ENCODE assay signal across 27 mouse cellular contexts in the genomic region with DNA sequence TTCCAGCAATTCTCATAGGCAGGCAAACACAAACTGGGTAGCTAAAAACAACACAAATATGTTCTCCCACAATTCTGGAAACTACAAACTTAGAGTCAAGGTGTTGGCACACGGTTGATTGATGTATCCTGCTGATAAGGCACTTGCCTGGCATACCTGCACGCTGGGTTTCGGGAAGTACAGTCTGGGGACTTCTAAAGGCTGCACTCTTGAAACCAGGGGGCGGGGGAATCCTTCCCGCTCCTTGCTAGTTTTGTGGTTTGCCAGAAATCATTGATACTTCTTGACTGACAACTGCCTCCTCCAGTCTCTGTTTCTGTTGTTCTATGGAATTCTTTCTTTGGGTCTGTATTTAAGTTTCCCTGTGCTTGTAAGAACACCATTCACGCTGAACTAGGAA. TPM values are rescaled to one million over a fixed set of nuclear protein-coding genes. Genes with fewer than 3 reads are reported as not detected.
DNase-seq lines count a peak whose midpoint lies in the region; ATAC-seq and TF ChIP-seq lines count a peak whose summit lies in the region.
"Had no signal": no experiment of that assay in that cellular context is flagged by ENCODE, and none has a peak within 500 bp of the region (broad histone marks: within the 10 kb centered on the region; RNA-seq: fewer than 3 reads in every experiment).

No protein-coding gene starts in this region.

- no peak for TF ChIP-seq CTCF in ES-Bruce4 (IDR thresholded peaks at IDR 0.05; ENCODE audit: low read depth, low read length)

- no peak for TF ChIP-seq POLR2A in ES-Bruce4 (IDR thresholded peaks at IDR 0.05; ENCODE audit: insufficient read depth, low read length)

- TF ChIP-seq EP300 in ES-Bruce4 (IDR thresholded peaks at IDR 0.05; ENCODE audit: insufficient read depth, low read depth, low read length) = no peak

- H3K27me3 ChIP-seq in lung, embryonic 15.5 days = no peaks in the 10 kb centered on the region
- H3K27me3 ChIP-seq in ES-Bruce4 (ENCODE audit: control insufficient read depth, insufficient read depth, low read length, poor library complexity, severe bottlenecking) = no peaks in the 10 kb centered on the region
- no peaks in the 10 kb centered on the region for H3K27me3 ChIP-seq in forebrain, embryonic 11.5 days (ENCODE audit: control insufficient read depth, insufficient read depth, low read length)
- H3K27me3 ChIP-seq: embryonic facial prominence, embryonic 13.5 days; forebrain, embryonic 13.5 days; heart, embryonic 12.5 days; heart, embryonic 15.5 days had no signal

- H3K27ac ChIP-seq in lung, embryonic 15.5 days = no peak overlapping the region
- H3K27ac ChIP-seq in ES-Bruce4 (ENCODE audit: insufficient read depth, low read length) = no peak overlapping the region; the same call in 1 of the 2 replicates
- no peak overlapping the region for H3K27ac ChIP-seq in forebrain, embryonic 11.5 days (ENCODE audit: low read depth, low read length)
- H3K27ac ChIP-seq: embryonic facial prominence, embryonic 13.5 days; forebrain, embryonic 13.5 days; gastrocnemius, adult 2 months; heart, embryonic 15.5 days; hindbrain, embryonic 14.5 days; hindbrain, postnatal 0 days had no signal

- H3K36me3 ChIP-seq in lung, embryonic 15.5 days = no peaks in the 10 kb centered on the region
- no peaks in the 10 kb centered on the region for H3K36me3 ChIP-seq in ES-Bruce4 (ENCODE audit: control insufficient read depth, insufficient read depth, low read length, poor library complexity, severe bottlenecking)
- H3K36me3 ChIP-seq in forebrain, embryonic 11.5 days (ENCODE audit: control insufficient read depth, insufficient read depth, low read length) = no peaks in the 10 kb centered on the region
- H3K36me3 ChIP-seq: embryonic facial prominence, embryonic 13.5 days; heart, embryonic 12.5 days; heart, embryonic 15.5 days had no signal

- no peak overlapping the region for H3K4me3 ChIP-seq in lung, embryonic 15.5 days
- H3K4me3 ChIP-seq in ES-Bruce4 (ENCODE audit: low read depth, low read length) = no peak overlapping the region
- H3K4me3 ChIP-seq in forebrain, embryonic 11.5 days (ENCODE audit: low read depth, low read length) = no peak overlapping the region
- H3K4me3 ChIP-seq: embryonic facial prominence, embryonic 13.5 days; erythroblast, embryonic 14.5 days; forebrain, embryonic 13.5 days; gastrocnemius, adult 2 months; heart, embryonic 12.5 days; heart, embryonic 15.5 days had no signal

- peak; percentile 52; the same call in 1 of the 2 replicates for ATAC-seq in lung, embryonic 15.5 days (ENCODE audit: borderline replicate concordance, extremely low read depth, low FRiP score, low TSS enrichment)
- ATAC-seq in forebrain, embryonic 11.5 days (replicated peaks; ENCODE audit: low FRiP score) = no peak
- ATAC-seq: CD4-positive, CD25-positive, alpha-beta regulatory T cell, adult 4 months; forebrain, embryonic 13.5 days; forebrain, postnatal 0 days; hindbrain, postnatal 0 days; inflammation-experienced regulatory T-cells, adult 6 months had no signal

- DNase-seq in lung, postnatal 10 days = no peak
- DNase-seq in R1 (ENCODE audit: low read depth, low spot score) = peak; percentile 85
- DNase-seq in layer of hippocampus, postnatal 10 days (ENCODE audit: low spot score in 2 of 2) = no peak
- DNase-seq in forebrain, embryonic 11.5 days (ENCODE audit: low spot score) = no peak
- DNase-seq: adrenal gland, adult 2 months; adrenal gland, postnatal 14 days; cerebellum, adult 11 months; cerebellum, adult 2 months; cerebellum, adult 9-11 months; cerebellum, postnatal 25 days; forebrain, postnatal 0 days; gastrocnemius, adult 2 months; gastrocnemius, postnatal 14 days; heart, adult 18-20 months; heart, postnatal 10 days; heart, postnatal 4 days had no signal

- no peaks in the 10 kb centered on the region for H3K9me3 ChIP-seq in lung, embryonic 15.5 days
- no peaks in the 10 kb centered on the region for H3K9me3 ChIP-seq in ES-Bruce4 (replicated peaks; ENCODE audit: control insufficient read depth, insufficient read depth, low read length, poor library complexity, severe bottlenecking)
- H3K9me3 ChIP-seq in forebrain, embryonic 11.5 days (ENCODE audit: control insufficient read depth, low read length) = no peaks in the 10 kb centered on the region
- H3K9me3 ChIP-seq: embryonic facial prominence, embryonic 13.5 days; forebrain, embryonic 13.5 days; heart, embryonic 12.5 days; heart, embryonic 15.5 days had no signal

- WGBS in lung, embryonic 15.5 days = 37% methylated on average over 6 of the region's 6 CpGs
- WGBS in forebrain, embryonic 11.5 days = 75% methylated on average over 6 of the region's 6 CpGs

- no peaks in the 10 kb centered on the region; the same call in 1 of the 2 replicates for H3K4me1 ChIP-seq in lung, embryonic 15.5 days
- no peaks in the 10 kb centered on the region for H3K4me1 ChIP-seq in ES-Bruce4 (ENCODE audit: control insufficient read depth, insufficient read depth, low read length)
- H3K4me1 ChIP-seq in forebrain, embryonic 11.5 days (replicated peaks; ENCODE audit: control insufficient read depth, insufficient read depth, low read length) = no peaks in the 10 kb centered on the region
- H3K4me1 ChIP-seq: embryonic facial prominence, embryonic 13.5 days; forebrain, embryonic 13.5 days; heart, embryonic 12.5 days; heart, embryonic 15.5 days had no signal

- no peak overlapping the region for H3K4me2 ChIP-seq in lung, embryonic 15.5 days
- H3K4me2 ChIP-seq in forebrain, embryonic 11.5 days (ENCODE audit: low read depth, low read length, severe bottlenecking) = no peak overlapping the region
- H3K4me2 ChIP-seq: embryonic facial prominence, embryonic 13.5 days; forebrain, embryonic 13.5 days; heart, embryonic 12.5 days; heart, embryonic 15.5 days; hindbrain, embryonic 14.5 days had no signal

- H3K9ac ChIP-seq in lung, embryonic 15.5 days = no peak overlapping the region
- 0 out of 2 replicates have a peak overlapping the region, but pooled peaks have one; percentile 21 for H3K9ac ChIP-seq in ES-Bruce4 (ENCODE audit: low read depth, poor library complexity, severe bottlenecking)
- no peak overlapping the region for H3K9ac ChIP-seq in forebrain, embryonic 11.5 days (ENCODE audit: low read length)
- H3K9ac ChIP-seq: embryonic facial prominence, embryonic 13.5 days; forebrain, embryonic 13.5 days; forebrain, postnatal 0 days; heart, embryonic 12.5 days; heart, embryonic 15.5 days; hindbrain, embryonic 14.5 days had no signal

RNA-seq across cellular contexts. Expression of a gene that starts 16.8 kb away (rescaled TPM):
- polyA plus RNA-seq in lung, embryonic 15.5 days (2015; fragmentation: Nextera tagmentation; extraction: Ambion mirVana) = 86.1 and 88.1 TPM in 2 replicates
- polyA plus RNA-seq in ES-Bruce4 (2011; ENCODE audit: insufficient read depth, insufficient read length, low read depth, missing spikeins) = 60.9 and 72.9 TPM in 2 replicates
- 10 to 100 TPM; 58.8 to 62.9 TPM for total RNA-seq in layer of hippocampus, postnatal 10 days (2021)
- 125 and 132 TPM in 2 replicates for polyA plus RNA-seq in forebrain, embryonic 11.5 days (2014; fragmentation: Nextera tagmentation; extraction: Ambion mirVana)

RNA-seq across cellular contexts. Expression of a gene that starts 17.2 kb away (rescaled TPM):
- polyA plus RNA-seq in lung, embryonic 15.5 days (2015; fragmentation: Nextera tagmentation; extraction: Ambion mirVana) = 5.7 and 6.6 TPM in 2 replicates
- 12.0 and 12.1 TPM in 2 replicates for polyA plus RNA-seq in ES-Bruce4 (2011; ENCODE audit: insufficient read depth, insufficient read length, low read depth, missing spikeins)
- total RNA-seq in layer of hippocampus, postnatal 10 days (2021) = 10 to 100 TPM; 13.1 to 14.1 TPM
- polyA plus RNA-seq in forebrain, embryonic 11.5 days (2014; fragmentation: Nextera tagmentation; extraction: Ambion mirVana) = 8.0 and 8.9 TPM in 2 replicates
